Mouse (Mus musculus) hindbrain, embryonic 11.5 days (tissue): ENCODE results near the gene Wfdc5. TPM values are rescaled to one million over a fixed set of nuclear protein-coding genes. Genes with fewer than 3 reads are reported as not detected.

ENCODE experiments used
- ATAC-seq: fragments of 200-750 bp; cut with Nextera tagmentation; 2 replicates; pipeline ENCODE4 v1.8.0; 2017; ENCODE audit warnings: mild to moderate bottlenecking, moderate TSS enrichment, moderate library complexity; ENCODE audit not compliant: low FRiP score
- DNase-seq: peaks from one replicate; pipeline ENCODE4 v3.0.0-alpha.2; 2015; ENCODE audit warnings: low spot score
- H3K27ac ChIP-seq: fragments of 300-500 bp; sonication (generic); 2 replicates; pipeline ENCODE4 v1.5.1; 2014; ENCODE audit warnings: mild to moderate bottlenecking, low read depth, low read length
- H3K27me3 ChIP-seq: fragments of 300-500 bp; sonication (generic); 2 replicates; pipeline ENCODE4 v1.6.1; 2014; ENCODE audit warnings: mild to moderate bottlenecking, low read length, moderate library complexity, mixed read lengths; ENCODE audit not compliant: control insufficient read depth, insufficient read depth
- H3K36me3 ChIP-seq: fragments of 300-500 bp; sonication (generic); 2 replicates; pipeline ENCODE4 v1.6.1; 2014; ENCODE audit warnings: mild to moderate bottlenecking, low read length, moderate library complexity, mixed read lengths; ENCODE audit not compliant: control insufficient read depth, insufficient read depth
- H3K4me1 ChIP-seq: fragments of 300-500 bp; sonication (generic); replicated peaks from 2 replicates; pipeline ENCODE4 v1.6.1; 2014; ENCODE audit warnings: low read length, mixed read lengths; ENCODE audit not compliant: control insufficient read depth, insufficient read depth
- H3K4me2 ChIP-seq: fragments of 300-500 bp; sonication (generic); replicated peaks from 2 replicates; pipeline ENCODE4 v1.6.1; 2014; ENCODE audit warnings: mild to moderate bottlenecking, low read depth, low read length
- H3K4me3 ChIP-seq: fragments of 300-500 bp; sonication (generic); 2 replicates; pipeline ENCODE4 v1.5.1; 2014; ENCODE audit warnings: low read depth, low read length
- H3K9ac ChIP-seq: fragments of 300-500 bp; sonication (generic); 2 replicates; pipeline ENCODE4 v1.6.1; 2014; ENCODE audit warnings: low read depth, low read length
- H3K9me3 ChIP-seq: fragments of 300-500 bp; sonication (generic); 2 replicates; pipeline ENCODE4 v1.6.1; 2016; ENCODE audit warnings: low read length; ENCODE audit not compliant: control insufficient read depth
- WGBS: fragments of 180-500 bp; shearing (Covaris S2); extraction: QIAGEN DNeasy Blood & Tissue Kit; methylation state at CpG from one replicate; pipeline ENCODE4 v1.1.7; 2014; 5-methylcytosine and 5-hydroxymethylcytosine counted together
- polyA plus RNA-seq: library from polyadenylated mRNA; unstranded; fragments of >200 nt; fragmentation: Nextera tagmentation; extraction: Ambion mirVana; gene quantifications from 2 replicates; pipeline ENCODE4 v1.2.1, GENCODE M21; 2014

Wfdc5 gene
- polyA plus RNA-seq, 1 experiment from 2014 or later = not detected

- H3K27ac ChIP-seq = no peak overlapping the region
- DNase-seq (no peak), ATAC-seq (no peak)
- no peak overlapping the region for H3K4me3 ChIP-seq
- no peaks in the 10 kb centered on the region for H3K9me3 ChIP-seq
- H3K4me1 ChIP-seq = no peaks in the 10 kb centered on the region
- H3K36me3 ChIP-seq = no peaks in the 10 kb centered on the region
- H3K27me3 ChIP-seq = no peaks in the 10 kb centered on the region
- no peak overlapping the region for H3K9ac ChIP-seq
- no peak overlapping the region for H3K4me2 ChIP-seq
- WGBS = 89% methylated on average over 12 of the region's 12 CpGs
Observed at GRCm38 (mm10) chr2:164128576-164129411, 53.7 kb downstream of the Wfdc5 start.

GRCm38 (mm10) chr2:164127297-164127696 is 55.2 kb downstream of the Wfdc5 start:
- 96% methylated on average over 2 of the region's 2 CpGs for WGBS
- Histone ChIP-seq H3K27ac (no peak overlapping the region), H3K4me1 (no peaks in the 10 kb centered on the region), H3K4me2 (no peak overlapping the region), H3K36me3 (no peaks in the 10 kb centered on the region), H3K9me3 (no peaks in the 10 kb centered on the region), H3K27me3 (no peaks in the 10 kb centered on the region), H3K4me3 (no peak overlapping the region), H3K9ac (no peak overlapping the region)
- ATAC-seq (no peak), DNase-seq (no peak)

GRCm38 (mm10) chr2:164126533-164126955 is 56.0 kb downstream of the Wfdc5 start:
- WGBS = 83% methylated on average over 13 of the region's 13 CpGs
- H3K36me3 ChIP-seq = no peaks in the 10 kb centered on the region
- H3K27me3 ChIP-seq = no peaks in the 10 kb centered on the region
- no peak overlapping the region for H3K4me2 ChIP-seq
- H3K4me1 ChIP-seq = no peaks in the 10 kb centered on the region
- DNase-seq = no peak
- no peak overlapping the region for H3K27ac ChIP-seq
- no peak overlapping the region for H3K9ac ChIP-seq
- no peak for ATAC-seq
- H3K4me3 ChIP-seq = no peak overlapping the region
- H3K9me3 ChIP-seq = no peaks in the 10 kb centered on the region

Other genes with a start within 250 kb of the Wfdc5 start
- gene Ywhab, start 187.8 kb downstream of the Wfdc5 start, polyA plus RNA-seq = 327 and 328 TPM in 2 replicates
- 0.62 and 1.2 TPM in 2 replicates for gene Pabpc1l, start 157.3 kb downstream of the Wfdc5 start, polyA plus RNA-seq
- 32.7 and 41.1 TPM in 2 replicates for gene Stk4, start 112.4 kb downstream of the Wfdc5 start, polyA plus RNA-seq
- gene Tomm34, start 111.6 kb downstream of the Wfdc5 start, polyA plus RNA-seq = 50.0 and 54.6 TPM in 2 replicates
- 0.28 TPM in 1 of 2 replicates, not detected in the other for gene Kcns1, start 11.6 kb downstream of the Wfdc5 start, polyA plus RNA-seq
- not detected in 2 replicates for gene Wfdc12, start 7.9 kb upstream of the Wfdc5 start, polyA plus RNA-seq
- gene Wfdc15a, start 17.4 kb upstream of the Wfdc5 start, polyA plus RNA-seq = not detected in 2 replicates
- gene Wfdc15b, start 38.9 kb upstream of the Wfdc5 start, polyA plus RNA-seq = not detected in 2 replicates
- gene Svs2, start 55.7 kb upstream of the Wfdc5 start, polyA plus RNA-seq = not detected in 2 replicates
- gene Svs3b, start 73.9 kb upstream of the Wfdc5 start, polyA plus RNA-seq = not detected in 2 replicates
- not detected in 2 replicates for gene Svs4, start 95.7 kb upstream of the Wfdc5 start, polyA plus RNA-seq
- gene Svs3a, start 106.5 kb upstream of the Wfdc5 start, polyA plus RNA-seq = not detected in 2 replicates
- not detected in 2 replicates for gene Svs6, start 134.0 kb upstream of the Wfdc5 start, polyA plus RNA-seq
- not detected in 2 replicates for gene Svs5, start 150.0 kb upstream of the Wfdc5 start, polyA plus RNA-seq
- 0.43 and 0.46 TPM in 2 replicates for gene Slpi, start 206.4 kb upstream of the Wfdc5 start, polyA plus RNA-seq
- not detected in 2 replicates for gene Rbpjl, start 220.4 kb upstream of the Wfdc5 start, polyA plus RNA-seq
- 0.71 and 0.91 TPM in 2 replicates for gene Matn4, start 222.4 kb upstream of the Wfdc5 start, polyA plus RNA-seq